8 mouse cellular contexts compared by ENCODE assay signal in the genomic region with DNA sequence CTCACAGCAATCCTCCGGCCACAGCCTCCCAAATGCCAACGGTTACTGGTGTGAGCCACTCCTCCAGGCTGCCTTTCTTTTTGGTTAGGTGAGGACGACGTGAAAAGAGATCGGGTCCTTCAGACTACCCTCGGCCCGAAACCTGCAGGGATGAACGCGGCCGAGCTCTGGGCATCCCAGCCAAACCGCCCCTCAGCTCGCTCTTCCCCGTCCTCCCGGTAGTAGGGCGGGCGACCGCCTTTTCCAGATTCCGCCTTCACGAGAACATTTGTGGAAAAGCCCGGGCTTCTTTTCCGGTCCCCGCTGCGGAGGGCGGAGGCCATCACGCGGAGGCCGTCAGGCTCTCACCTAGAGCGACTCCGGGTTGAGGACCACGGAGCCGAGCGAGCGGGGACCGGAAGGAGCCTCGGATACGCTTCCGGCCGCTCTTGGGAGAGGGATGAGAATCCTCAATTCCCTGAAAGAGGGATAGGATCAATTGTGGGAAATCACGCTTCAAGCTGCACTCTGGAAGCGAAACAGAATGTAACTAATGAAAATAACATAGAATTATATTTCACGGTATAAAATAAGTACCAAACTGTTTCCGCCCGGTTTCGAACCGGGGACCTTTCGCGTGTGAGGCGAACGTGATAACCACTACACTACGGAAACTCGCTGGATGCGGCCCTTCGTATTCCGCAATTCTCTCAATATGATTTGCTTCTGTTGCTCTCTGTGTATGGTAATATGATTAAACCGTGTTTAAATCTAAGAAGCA. TPM values are rescaled to one million over a fixed set of nuclear protein-coding genes. Genes with fewer than 3 reads are reported as not detected.
DNase-seq lines count a peak whose midpoint lies in the region; ATAC-seq and TF ChIP-seq lines count a peak whose summit lies in the region.

No protein-coding gene starts in this region.

- peak; percentile 96 to 97 for DNase-seq in CD8-positive naive resting alpha-beta T cell, adult 2 months (ENCODE audit: low read depth in 2 of 2, low spot score in 2 of 2)
- peak; percentile 89 for DNase-seq in cerebellum, adult 11 months
- DNase-seq in heart, postnatal 25 days (ENCODE audit: low spot score): peak; percentile 75
- DNase-seq in layer of hippocampus, adult 2 months (ENCODE audit: low spot score in 2 of 2): peak; percentile 91 to 94
- DNase-seq in lung, adult 2 months: peak; percentile 93
- peak; percentile 94 for DNase-seq in testis, postnatal 10 days (ENCODE audit: low spot score)

- no peak for TF ChIP-seq CTCF in layer of hippocampus, adult 2 months (conservative IDR thresholded peaks at IDR 0.05)
- no peak for TF ChIP-seq CTCF in lung, adult 2 months (IDR thresholded peaks at IDR 0.05; ENCODE audit: insufficient read depth, low read length)

- ATAC-seq in forebrain, embryonic 15.5 days (replicated peaks): peak; percentile 91
- ATAC-seq in neural tube, embryonic 15.5 days (ENCODE audit: low FRiP score): peak; percentile 93

- no peaks in the 10 kb centered on the region for H3K9me3 ChIP-seq in forebrain, embryonic 15.5 days
- H3K9me3 ChIP-seq in neural tube, embryonic 15.5 days (replicated peaks): no peaks in the 10 kb centered on the region

- WGBS in forebrain, embryonic 15.5 days: under 1% methylated on average over 55 of the region's 55 CpGs
- WGBS in lung, adult 2 months: under 1% methylated on average over 55 of the region's 55 CpGs
- under 1% methylated on average over 55 of the region's 55 CpGs for WGBS in neural tube, embryonic 15.5 days

- TF ChIP-seq POLR2A in lung, adult 2 months (IDR thresholded peaks at IDR 0.05; ENCODE audit: borderline replicate concordance, extremely low read depth, low read depth, low read length): peak; percentile 36; the same call in 1 of the 2 replicates

- H3K9ac ChIP-seq in forebrain, embryonic 15.5 days (replicated peaks): peak overlapping the region; percentile 95
- peak overlapping the region; percentile 76 for H3K9ac ChIP-seq in neural tube, embryonic 15.5 days (replicated peaks)

- H3K27ac ChIP-seq in forebrain, embryonic 15.5 days (replicated peaks): peak overlapping the region; percentile 99
- H3K27ac ChIP-seq in layer of hippocampus, adult 2 months: peak overlapping the region; percentile 96
- peak overlapping the region; percentile 99 for H3K27ac ChIP-seq in neural tube, embryonic 15.5 days (replicated peaks)

- H3K27me3 ChIP-seq in forebrain, embryonic 15.5 days: no peaks in the 10 kb centered on the region
- no peaks in the 10 kb centered on the region for H3K27me3 ChIP-seq in neural tube, embryonic 15.5 days (replicated peaks)

- H3K4me3 ChIP-seq in forebrain, embryonic 15.5 days: peak overlapping the region; percentile 87
- H3K4me3 ChIP-seq in layer of hippocampus, adult 2 months: peak overlapping the region; percentile 91
- peak overlapping the region; percentile 70 for H3K4me3 ChIP-seq in lung, adult 2 months (replicated peaks; ENCODE audit: extremely low read depth, low read depth, low read length)
- peak overlapping the region; percentile 73 for H3K4me3 ChIP-seq in neural tube, embryonic 15.5 days (replicated peaks)

- no peaks in the 10 kb centered on the region for H3K36me3 ChIP-seq in forebrain, embryonic 15.5 days
- no peaks in the 10 kb centered on the region for H3K36me3 ChIP-seq in neural tube, embryonic 15.5 days

- intact Hi-C loops in heart, postnatal 25 days (cut with DNase I): loop anchor here (1.0 to 2.0 kb wide), 2 partner anchors 8 to 71 kb away; no protein-coding TSS in a partner anchor

- peaks cover 19% of the 10 kb centered on the region for H3K4me1 ChIP-seq in forebrain, embryonic 15.5 days
- no peaks in the 10 kb centered on the region; the same call in 1 of the 2 replicates for H3K4me1 ChIP-seq in lung, adult 2 months (ENCODE audit: control insufficient read depth, insufficient read depth, low read length)
- peaks cover 19% of the 10 kb centered on the region for H3K4me1 ChIP-seq in neural tube, embryonic 15.5 days

- H3K4me2 ChIP-seq in forebrain, embryonic 15.5 days (replicated peaks): peak overlapping the region; percentile 47
- H3K4me2 ChIP-seq in neural tube, embryonic 15.5 days: peak overlapping the region; percentile 71

RNA-seq across cellular contexts. Expression of gene Btn1a1, which starts 20.0 kb away (rescaled TPM):
- 0.05 and 0.08 TPM in 2 replicates for polyA plus RNA-seq in forebrain, embryonic 15.5 days (2015; fragmentation: Nextera tagmentation; extraction: Ambion mirVana)
- not detected for total RNA-seq in heart, postnatal 25 days (2021)
- not detected for total RNA-seq in layer of hippocampus, adult 2 months (2021)
- polyA plus RNA-seq in lung, adult 2 months (2012; rRNA removed): not detected in 2 replicates
- 0.15 TPM in 1 of 2 replicates, not detected in the other for polyA plus RNA-seq in neural tube, embryonic 15.5 days (2015; fragmentation: Nextera tagmentation; extraction: Ambion mirVana)

RNA-seq across cellular contexts. Expression of gene Abt1, which starts 22.1 kb away (rescaled TPM):
- polyA plus RNA-seq in forebrain, embryonic 15.5 days (2015; fragmentation: Nextera tagmentation; extraction: Ambion mirVana): 13.0 and 13.2 TPM in 2 replicates
- 1 to 10 TPM; 3.9 to 4.4 TPM for total RNA-seq in heart, postnatal 25 days (2021)
- 1 to 10 TPM; 7.8 to 9.7 TPM for total RNA-seq in layer of hippocampus, adult 2 months (2021)
- 2.7 and 3.3 TPM in 2 replicates for polyA plus RNA-seq in lung, adult 2 months (2012; rRNA removed)
- 9.3 and 10.3 TPM in 2 replicates for polyA plus RNA-seq in neural tube, embryonic 15.5 days (2015; fragmentation: Nextera tagmentation; extraction: Ambion mirVana)

RNA-seq across cellular contexts. Expression of gene Btn2a2, which starts 42.9 kb away (rescaled TPM):
- 0.11 TPM in 1 of 2 replicates, not detected in the other for polyA plus RNA-seq in forebrain, embryonic 15.5 days (2015; fragmentation: Nextera tagmentation; extraction: Ambion mirVana)
- not detected for total RNA-seq in heart, postnatal 25 days (2021)
- under 1 TPM; 0.49 to 0.52 TPM for total RNA-seq in layer of hippocampus, adult 2 months (2021)
- not detected in 2 replicates for polyA plus RNA-seq in lung, adult 2 months (2012; rRNA removed)
- polyA plus RNA-seq in neural tube, embryonic 15.5 days (2015; fragmentation: Nextera tagmentation; extraction: Ambion mirVana): 0.14 and 0.22 TPM in 2 replicates

Comparison
In these comparisons a context has a peak if more than half of its experiments do, and no peak if none do; other contexts are left out.
1. Peak in every context shown above with its lines: DNase-seq, ATAC-seq, H3K4me3 ChIP-seq and H3K27ac ChIP-seq.